Mouse (Mus musculus) ES-E14 (cell line): ENCODE results near the gene Zcrb1. TPM values are rescaled to one million over a fixed set of nuclear protein-coding genes. Genes with fewer than 3 reads are reported as not detected.

ENCODE experiments used
- DNase-seq: peaks from one replicate; pipeline ENCODE4 v3.0.0-alpha.2; 2013; ENCODE audit warnings: low read depth, low spot score
- H3K27ac ChIP-seq: 2 replicates; pipeline ENCODE4 v1.5.1; 2012; ENCODE audit warnings: low read depth, mild to moderate bottlenecking, low read length, moderate library complexity, mixed read lengths; ENCODE audit not compliant: poor library complexity, insufficient read depth, severe bottlenecking
- H3K36me3 ChIP-seq: 2 replicates; pipeline ENCODE4 v1.6.1; 2012; ENCODE audit warnings: mild to moderate bottlenecking, low read length, moderate library complexity, mixed read lengths; ENCODE audit not compliant: control insufficient read depth, poor library complexity, insufficient read depth, severe bottlenecking
- H3K4me1 ChIP-seq, 2 experiments: fragments of 150-350 bp in 1 of 2; sonication (generic) in 1 of 2; 2 replicates each; pipeline ENCODE4 v1.6.1; 2012; ENCODE audit warnings: low read length in 2 of 2, mild to moderate bottlenecking in 1 of 2, mixed read lengths in 1 of 2; ENCODE audit not compliant: control insufficient read depth in 2 of 2, insufficient read depth in 2 of 2, poor library complexity in 1 of 2
- H3K4me3 ChIP-seq, 2 experiments: fragments of 150-350 bp in 1 of 2; sonication (generic) in 1 of 2; 2 replicates each; pipeline ENCODE4 v1.5.1; 2012; ENCODE audit warnings: low read length in 2 of 2, low read depth in 1 of 2, mild to moderate bottlenecking in 1 of 2, mixed read lengths in 1 of 2; ENCODE audit not compliant: insufficient read depth in 1 of 2, poor library complexity in 1 of 2, severe bottlenecking in 1 of 2
- H3K9ac ChIP-seq: 2 replicates; pipeline ENCODE4 v1.6.1; 2012; ENCODE audit warnings: low read depth, mild to moderate bottlenecking, low read length, mixed read lengths; ENCODE audit not compliant: poor library complexity, insufficient read depth, severe bottlenecking
- H3K9me3 ChIP-seq: fragments of 150-350 bp; sonication (generic); 2 replicates; pipeline ENCODE4 v1.6.1; 2012; ENCODE audit warnings: low read depth, mild to moderate bottlenecking, low read length; ENCODE audit not compliant: control insufficient read depth, insufficient read depth
- CHD2 ChIP-seq: IDR thresholded peaks from 2 replicates; pipeline ENCODE4 v1.6.1; 2014; ENCODE audit warnings: mild to moderate bottlenecking, low read depth, low read length, inconsistent platforms
- HCFC1 ChIP-seq: IDR thresholded peaks from 2 replicates; pipeline ENCODE4 v1.6.1; 2012; ENCODE audit warnings: low read length, inconsistent platforms, borderline replicate concordance; ENCODE audit not compliant: insufficient read depth
- MAFK ChIP-seq: IDR thresholded peaks from 2 replicates; pipeline ENCODE4 v1.6.1; 2014; ENCODE audit warnings: mild to moderate bottlenecking, low read depth, low read length, inconsistent platforms; ENCODE audit not compliant: insufficient read depth
- ZC3H11A ChIP-seq: IDR thresholded peaks from 2 replicates; pipeline ENCODE4 v1.6.1; 2012; ENCODE audit warnings: low read depth, mild to moderate bottlenecking, inconsistent platforms, low read length, borderline replicate concordance
- ZNF384 ChIP-seq: IDR thresholded peaks from 2 replicates; pipeline ENCODE4 v1.6.1; 2012; ENCODE audit warnings: low read depth, low read length, inconsistent platforms
- in situ Hi-C, 2 experiments: fragments of 600-800 bp; cut with MboI; formaldehyde crosslinking; loops; one replicate each; pipeline ENCODE4 v1.15.1; 2025; ENCODE audit warnings: low sequenced_read_pairs in 2 of 2, inconsistent platforms in 1 of 2; ENCODE audit not compliant: unreplicated experiment in 2 of 2
- total RNA-seq: library from RNA; depleted of rRNA; stranded (reverse); fragments of 300-350 nt; gene quantifications from 2 replicates; pipeline ENCODE4 v1.2.3, GENCODE M21; 2012

Gene Zcrb1
- total RNA-seq, 1 experiment = 34.8 TPM

- no peak for DNase-seq
- Histone ChIP-seq H3K4me1 (peaks cover 0 to 4% of the 10 kb centered on the region in 2 experiments; a peak in 1 of 4 replicates), H3K36me3 (peaks cover 3% of the 10 kb centered on the region; the same call in 1 of the 2 replicates), H3K27ac (no peak overlapping the region), H3K9ac (no peak overlapping the region), H3K4me3 (no peak overlapping the region), H3K9me3 (no peaks in the 10 kb centered on the region)
- in situ Hi-C loops = no loop called here
- TF ChIP-seq ZC3H11A (no peak), HCFC1 (no peak), ZNF384 (no peak), CHD2 (no peak), MAFK (no peak)
These were observed 4.6 kb upstream of the Zcrb1 start for GRCm38 (mm10) chr15:93402730-93403129.

- H3K36me3 ChIP-seq = peaks cover 3% of the 10 kb centered on the region; the same call in 1 of the 2 replicates
- in situ Hi-C loops = no loop called here
- no peak overlapping the region for H3K4me3 ChIP-seq
- H3K4me1 ChIP-seq = peaks cover 0 to 4% of the 10 kb centered on the region in 2 experiments; a peak in 1 of 4 replicates
- H3K9me3 ChIP-seq = no peaks in the 10 kb centered on the region
- no peak overlapping the region for H3K9ac ChIP-seq
- DNase-seq = no peak
- H3K27ac ChIP-seq = no peak overlapping the region
- TF ChIP-seq ZC3H11A = no peak
- no peak for TF ChIP-seq HCFC1
- TF ChIP-seq CHD2 = no peak
- no peak for TF ChIP-seq ZNF384
- TF ChIP-seq MAFK = no peak
These were observed 3.3 kb upstream of the Zcrb1 start for GRCm38 (mm10) chr15:93401446-93401845.

GRCm38 (mm10) chr15:93398699-93399540 is 786 bp upstream of the Zcrb1 start:
- no peak for DNase-seq
- H3K9me3 ChIP-seq = no peaks in the 10 kb centered on the region
- peaks cover 2% of the 10 kb centered on the region; the same call in 1 of the 2 replicates for H3K36me3 ChIP-seq
- no peak overlapping the region for H3K27ac ChIP-seq
- in situ Hi-C loops = no loop called here
- peaks cover 0 to 4% of the 10 kb centered on the region in 2 experiments; a peak in 1 of 4 replicates for H3K4me1 ChIP-seq
- H3K4me3 ChIP-seq = peak overlapping the region; percentile 93 to 99
- TF ChIP-seq ZNF384 = no peak
- TF ChIP-seq CHD2 = no peak
- TF ChIP-seq ZC3H11A = no peak
- no peak for TF ChIP-seq MAFK
- TF ChIP-seq HCFC1 = no peak
- H3K9ac ChIP-seq = peak overlapping the region; percentile 97

GRCm38 (mm10) chr15:93397269-93397668 is 865 bp downstream of the Zcrb1 start:
- in situ Hi-C loops = no loop called here
- peaks cover 0 to 4% of the 10 kb centered on the region in 2 experiments; a peak in 1 of 4 replicates for H3K4me1 ChIP-seq
- TF ChIP-seq CHD2 = no peak
- TF ChIP-seq MAFK = no peak
- TF ChIP-seq HCFC1 = no peak
- no peak for TF ChIP-seq ZC3H11A
- no peak for TF ChIP-seq ZNF384
- H3K36me3 ChIP-seq = peaks cover 2% of the 10 kb centered on the region; the same call in 1 of the 2 replicates
- H3K9ac ChIP-seq = no peak overlapping the region
- no peaks in the 10 kb centered on the region for H3K9me3 ChIP-seq
- H3K27ac ChIP-seq = no peak overlapping the region
- DNase-seq = no peak
- H3K4me3 ChIP-seq = peak overlapping the region; percentile 93 to 99
